Mouse (Mus musculus) erythroblast, embryonic 14.5 days (primary cell): ENCODE data around the gene Mgp.

Experiments used
- GATA1 ChIP-seq: IDR thresholded peaks from 2 replicates; pipeline ENCODE4 v1.6.1; 2012; ENCODE audit warnings: low read length, inconsistent platforms, mixed read lengths
- TAL1 ChIP-seq: IDR thresholded peaks from 3 replicates; pipeline ENCODE4 v1.6.1; 2012; ENCODE audit warnings: low read length, inconsistent platforms, mixed read lengths

DNA sequence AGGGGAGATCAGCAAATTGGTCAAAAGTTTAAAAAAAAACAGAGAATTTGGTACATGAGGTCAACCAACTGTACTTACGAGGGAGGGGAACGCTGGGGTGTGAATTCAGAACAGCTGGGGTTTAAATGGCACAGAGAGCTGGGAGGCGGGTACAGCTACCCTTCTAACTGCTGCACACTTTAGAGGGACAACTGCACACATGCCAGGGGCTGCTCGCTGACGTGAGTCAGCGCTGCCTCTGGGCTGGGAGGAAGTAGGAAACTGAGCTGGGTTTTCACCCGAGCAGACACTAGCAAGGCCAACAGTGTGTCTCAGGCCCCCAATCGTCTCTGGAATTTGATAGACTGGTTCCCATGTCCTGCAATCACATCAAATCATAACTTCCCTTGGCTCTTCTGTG lies 49.4 kb upstream of the Mgp start:
- TF ChIP-seq GATA1 (no peak), TAL1 (no peak)
